Mouse (Mus musculus): ENCODE measurements around the gene Cox4i2. TPM values are rescaled to one million over a fixed set of nuclear protein-coding genes. Genes with fewer than 3 reads are reported as not detected.

The Cox4i2 gene
- total RNA-seq, 4 experiments from 2014 or later, result 2.1 to 4.8 (median 2.5) TPM

GRCm38 (mm10) chr2:152797589-152797988 is 43.6 kb downstream of the Cox4i2 start:
- DNase-seq (ENCODE audit: low spot score in 2 of 2), result no peak

GRCm38 (mm10) chr2:152799954-152800761 is 46.2 kb downstream of the Cox4i2 start:
- no peak for DNase-seq (ENCODE audit: low spot score in 2 of 2)

- DNase-seq (ENCODE audit: low spot score in 2 of 2), result no peak
Observed at GRCm38 (mm10) chr2:152800762-152801113, 46.8 kb downstream of the Cox4i2 start.

GRCm38 (mm10) chr2:152802303-152802702 is 48.3 kb downstream of the Cox4i2 start:
- DNase-seq (ENCODE audit: low spot score in 2 of 2), result no peak

- no peak for DNase-seq (ENCODE audit: low spot score in 2 of 2)
Observed at GRCm38 (mm10) chr2:152803081-152803480, 49.1 kb downstream of the Cox4i2 start.

GRCm38 (mm10) chr2:152804408-152805110 is 50.6 kb downstream of the Cox4i2 start:
- DNase-seq (ENCODE audit: low spot score in 2 of 2), result no peak

- no peak for DNase-seq (ENCODE audit: low spot score in 2 of 2)
Observed at GRCm38 (mm10) chr2:152805111-152805490, 51.1 kb downstream of the Cox4i2 start.

GRCm38 (mm10) chr2:152806037-152806436 is 52.1 kb downstream of the Cox4i2 start:
- no peak for DNase-seq (ENCODE audit: low spot score in 2 of 2)

- no peak for DNase-seq (ENCODE audit: low spot score in 2 of 2)
Observed at GRCm38 (mm10) chr2:152808178-152808577, 54.2 kb downstream of the Cox4i2 start.

GRCm38 (mm10) chr2:152810158-152810941 is 56.4 kb downstream of the Cox4i2 start:
- DNase-seq (ENCODE audit: low spot score in 2 of 2), result no peak

- DNase-seq (ENCODE audit: low spot score in 2 of 2), result no peak
Observed at GRCm38 (mm10) chr2:152811336-152812165, 57.6 kb downstream of the Cox4i2 start.

GRCm38 (mm10) chr2:152813232-152813631 is 59.3 kb downstream of the Cox4i2 start:
- DNase-seq (ENCODE audit: low spot score in 2 of 2), result no peak

- no peak for DNase-seq (ENCODE audit: low spot score in 2 of 2)
Observed at GRCm38 (mm10) chr2:152814213-152814874, 60.4 kb downstream of the Cox4i2 start.

Small RNA genes lying within 50 kb of the gene (microRNA-seq; reads per million reads assigned to microRNA genes)
- 0 reads per million in 2 experiments for gene Gm23802

Other genes starting within 250 kb of the Cox4i2 start
- gene Defb26, start 242.5 kb upstream of the Cox4i2 start, total RNA-seq (2022), result not detected
- gene Defb28, start 235.9 kb upstream of the Cox4i2 start, total RNA-seq (2022), result not detected
- not detected for gene Defb29, start 214.1 kb upstream of the Cox4i2 start, total RNA-seq (2022)
- not detected for gene Gm17416, start 184.8 kb upstream of the Cox4i2 start, total RNA-seq (2022)
- gene Defb21, start 181.4 kb upstream of the Cox4i2 start, total RNA-seq (2022), result not detected
- not detected for gene Defb19, start 173.9 kb upstream of the Cox4i2 start, total RNA-seq (2022)
- gene Defb45, start 154.8 kb upstream of the Cox4i2 start, total RNA-seq (2022), result not detected
- gene Defb36, start 149.8 kb upstream of the Cox4i2 start, total RNA-seq (2022), result not detected
- not detected for gene Defb25, start 131.1 kb upstream of the Cox4i2 start, total RNA-seq (2022)
- gene Rem1, start 127.2 kb upstream of the Cox4i2 start, total RNA-seq (2022), result 1 to 10 TPM in 2 of 4 experiments, under 1 TPM in 2; 0.87 to 1.6 (median 1.1) TPM
- 10 to 100 TPM; 59.6 to 78.5 (median 71.8) TPM for gene H13, start 84.7 kb upstream of the Cox4i2 start, total RNA-seq (2022)
- gene Mcts2, start 67.1 kb upstream of the Cox4i2 start, total RNA-seq (2022), result 10 to 100 TPM; 15.5 to 18.6 (median 18.2) TPM
- gene Id1, start 17.9 kb upstream of the Cox4i2 start, total RNA-seq (2022), result 10 to 100 TPM; 19.1 to 30.8 (median 22.9) TPM
- gene Bcl2l1, start 77.6 kb downstream of the Cox4i2 start, total RNA-seq (2022), result 100 to 1,000 TPM; 125 to 143 (median 135) TPM
- gene Tpx2, start 93.8 kb downstream of the Cox4i2 start, total RNA-seq (2022), result 1 to 10 TPM; 1.9 to 2.9 (median 2.2) TPM
- gene Mylk2, start 157.2 kb downstream of the Cox4i2 start, total RNA-seq (2022), result under 1 TPM in 3 of 4 experiments, not detected in 1; 0.19 to 0.39 (median 0.21) TPM
- gene Foxs1, start 179.0 kb downstream of the Cox4i2 start, total RNA-seq (2022), result under 1 TPM in 3 of 4 experiments, not detected in 1; 0.34 to 0.88 (median 0.74) TPM
- gene Dusp15, start 197.5 kb downstream of the Cox4i2 start, total RNA-seq (2022), result 10 to 100 TPM; 16.2 to 22.7 (median 21.1) TPM
- gene Ttll9, start 208.3 kb downstream of the Cox4i2 start, total RNA-seq (2022), result 1 to 10 TPM; 1.2 to 3.3 (median 2.3) TPM

Measured in left cerebral cortex, adult 8-10 months (tissue).